Mouse (Mus musculus) cerebellum, postnatal 4 days (tissue): ENCODE data around the gene Tspan4.

Experiments
- DNase-seq, 2 experiments: peaks; one replicate each; pipeline ENCODE4 v3.0.0; 2022; ENCODE audit warnings: low spot score in 2 of 2, mixed read lengths in 1 of 2

The Tspan4 gene

DNA sequence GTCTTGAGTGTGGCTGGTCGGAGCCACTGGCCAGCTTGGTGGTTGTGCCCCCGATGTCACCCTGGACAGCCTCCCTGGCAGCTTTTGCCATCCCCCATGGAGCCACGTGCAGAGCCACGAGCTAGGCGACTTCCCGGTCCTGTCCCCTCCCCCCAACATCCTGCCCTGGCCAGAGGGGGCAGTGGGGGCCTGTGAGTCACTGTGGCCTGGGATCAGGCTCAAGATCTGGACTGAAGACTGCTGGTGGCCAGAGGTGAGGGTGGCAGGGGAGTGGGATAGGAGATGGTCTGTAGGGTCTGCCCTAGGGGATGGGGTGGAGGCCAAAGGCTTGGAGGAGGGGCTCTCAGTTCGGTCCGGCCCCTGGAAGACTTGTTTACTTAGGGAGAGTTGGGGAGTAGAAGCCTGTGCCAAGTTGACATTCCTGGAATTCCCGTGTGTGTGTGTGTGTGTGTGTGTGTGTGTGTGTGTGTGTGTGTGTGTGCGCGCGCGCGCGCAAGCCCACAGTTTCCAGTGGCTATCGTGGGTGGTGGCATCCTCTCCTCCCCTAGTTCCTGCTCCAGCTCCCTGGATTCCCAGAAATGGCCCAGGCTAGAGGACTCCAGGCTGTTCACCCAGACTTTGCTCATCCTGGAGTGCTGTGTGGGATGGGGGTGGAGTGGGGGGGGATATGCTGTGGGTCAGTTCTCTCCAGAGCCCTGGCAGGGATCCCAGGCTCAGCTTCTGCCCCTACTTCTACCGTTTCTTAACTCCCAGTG, 1.4 kb downstream of the Tspan4 start:
- no peak for DNase-seq

- no peak for DNase-seq
Observed at GRCm38 (mm10) chr7:141476981-141477370, 1.9 kb downstream of the Tspan4 start.

- DNase-seq = no peak
Observed at GRCm38 (mm10) chr7:141477578-141478269, 2.7 kb downstream of the Tspan4 start.

- no peak for DNase-seq
Observed at GRCm38 (mm10) chr7:141478270-141478748, 3.3 kb downstream of the Tspan4 start.

DNA sequence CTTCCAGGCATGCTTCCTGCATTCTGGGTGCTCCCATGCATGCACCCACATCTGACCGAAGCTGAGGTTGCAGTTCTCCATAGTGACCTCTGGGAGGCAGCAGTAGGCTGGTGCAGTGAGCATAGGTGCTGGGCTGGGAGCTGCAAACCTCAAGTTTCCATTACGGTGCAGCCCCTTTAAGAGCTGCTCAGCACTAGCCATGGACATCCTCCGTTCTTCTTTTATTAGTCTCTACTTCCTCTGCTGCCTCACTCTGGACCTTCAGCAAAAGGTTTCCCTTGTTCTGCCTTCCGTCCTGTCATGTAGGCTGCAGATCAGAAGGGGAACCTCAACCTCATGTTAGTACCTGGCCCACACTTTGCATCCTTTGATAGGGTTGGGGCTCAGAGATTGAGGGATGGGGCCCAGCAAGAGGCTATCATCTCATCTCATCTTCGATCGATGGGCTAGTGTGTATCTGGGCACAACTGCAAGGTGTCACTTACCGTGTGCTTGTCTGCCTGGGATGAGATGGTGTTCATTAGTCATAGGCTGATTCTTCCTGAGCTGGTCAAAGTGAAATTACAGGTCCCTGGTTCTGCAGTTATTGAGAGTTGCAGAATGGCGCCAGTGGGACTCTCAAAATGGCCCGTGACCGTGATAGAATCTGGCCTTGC, 5.9 kb downstream of the Tspan4 start:
- DNase-seq = peak in 1 of 2 experiments; percentile 74

- DNase-seq = peak in 1 of 2 experiments; percentile 70
Observed at GRCm38 (mm10) chr7:141481498-141482401, 6.7 kb downstream of the Tspan4 start.

GRCm38 (mm10) chr7:141482531-141483024, 7.5 kb downstream of the Tspan4 start:
- DNase-seq = no peak

DNA sequence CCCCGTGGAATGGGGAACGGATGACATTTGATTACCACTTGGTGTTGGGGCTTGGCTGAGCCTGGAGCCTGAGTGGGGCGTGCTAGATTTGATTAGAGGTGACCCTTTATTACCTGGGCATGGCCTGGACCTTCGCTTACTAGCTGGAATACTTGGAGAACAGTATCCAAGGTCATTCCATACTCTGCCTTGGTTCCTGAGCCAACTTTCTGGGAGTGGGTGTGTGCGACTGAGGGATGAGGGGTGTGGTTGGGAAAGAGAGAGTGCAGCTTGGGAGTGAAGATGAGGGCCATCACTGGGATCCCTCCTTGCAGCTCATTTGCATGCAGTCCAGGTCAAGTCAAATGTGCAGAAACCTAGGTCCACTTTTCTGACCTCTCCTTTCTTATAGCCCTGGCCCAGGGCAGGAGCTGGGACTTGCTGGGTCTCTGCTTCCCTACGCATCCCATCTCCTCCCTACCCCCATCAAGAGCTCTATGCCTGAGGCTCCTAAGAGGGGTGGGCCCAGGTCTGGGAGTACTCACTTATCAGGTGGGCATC, 8.1 kb downstream of the Tspan4 start:
- no peak for DNase-seq

GRCm38 (mm10) chr7:141484186-141485120, 9.4 kb downstream of the Tspan4 start:
- DNase-seq = no peak

- no peak for DNase-seq
Observed at GRCm38 (mm10) chr7:141485186-141485585, 10.1 kb downstream of the Tspan4 start.

DNA sequence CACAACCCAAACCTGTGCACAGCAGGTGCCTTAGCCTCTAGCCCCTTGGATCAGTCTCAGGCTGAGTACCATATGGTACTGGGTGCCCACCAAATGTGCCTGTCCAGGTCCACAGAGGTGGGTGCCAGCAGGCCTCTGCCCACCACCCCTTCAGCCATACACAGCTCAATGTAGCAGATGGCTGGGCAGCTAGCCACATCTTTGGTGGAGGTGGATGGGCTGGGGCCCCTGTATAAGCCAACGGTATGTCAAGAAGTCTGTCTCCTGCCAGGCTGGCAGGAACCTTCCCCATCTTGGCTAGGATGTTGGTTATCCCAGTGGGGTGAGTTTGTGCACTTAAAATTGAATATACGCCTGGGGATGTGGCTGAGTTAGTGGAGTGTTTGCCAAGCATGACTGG, 10.6 kb downstream of the Tspan4 start:
- DNase-seq = peak in 1 of 2 experiments; percentile 82

DNA sequence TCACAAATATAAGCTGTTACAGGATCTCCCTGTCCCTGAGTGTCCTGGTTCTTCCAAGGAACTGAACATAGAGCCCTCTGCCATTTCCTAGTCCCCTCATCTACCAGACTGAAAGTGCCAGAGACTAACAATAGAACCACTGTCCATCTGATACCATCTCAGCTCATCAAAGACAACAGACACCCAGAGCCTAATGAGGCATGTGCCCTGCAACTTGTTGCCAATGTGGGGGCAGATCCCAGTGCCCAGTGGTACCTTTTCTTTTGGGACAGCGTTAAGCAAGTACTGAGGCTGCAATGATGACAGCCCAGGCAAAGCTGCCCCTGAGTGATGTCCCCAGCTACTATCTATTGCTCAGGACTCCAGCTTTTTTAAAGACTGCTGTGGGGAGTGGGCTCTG, 11.2 kb downstream of the Tspan4 start:
- no peak for DNase-seq

GRCm38 (mm10) chr7:141487141-141487540, 12.1 kb downstream of the Tspan4 start:
- DNase-seq = no peak

DNA sequence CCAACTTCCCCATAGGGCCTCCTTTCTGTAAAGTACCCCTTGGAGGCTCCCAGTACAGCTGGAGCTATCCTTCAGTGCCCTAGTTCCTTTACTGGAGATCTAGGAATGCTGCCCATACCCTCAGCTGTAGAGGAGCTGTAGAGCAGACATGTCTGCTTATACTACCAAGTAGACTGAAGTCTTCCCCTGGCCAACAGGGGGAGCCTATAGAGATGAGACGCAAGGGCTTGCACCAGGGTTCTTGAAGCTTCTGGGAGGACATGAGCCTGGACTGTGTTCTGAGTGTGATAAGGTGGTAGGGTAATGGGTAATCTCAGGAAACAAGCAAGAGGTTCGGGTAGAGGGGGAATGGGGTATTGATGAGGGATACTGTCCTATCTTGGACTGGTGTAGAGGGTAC, 16.1 kb downstream of the Tspan4 start:
- DNase-seq = no peak

DNA sequence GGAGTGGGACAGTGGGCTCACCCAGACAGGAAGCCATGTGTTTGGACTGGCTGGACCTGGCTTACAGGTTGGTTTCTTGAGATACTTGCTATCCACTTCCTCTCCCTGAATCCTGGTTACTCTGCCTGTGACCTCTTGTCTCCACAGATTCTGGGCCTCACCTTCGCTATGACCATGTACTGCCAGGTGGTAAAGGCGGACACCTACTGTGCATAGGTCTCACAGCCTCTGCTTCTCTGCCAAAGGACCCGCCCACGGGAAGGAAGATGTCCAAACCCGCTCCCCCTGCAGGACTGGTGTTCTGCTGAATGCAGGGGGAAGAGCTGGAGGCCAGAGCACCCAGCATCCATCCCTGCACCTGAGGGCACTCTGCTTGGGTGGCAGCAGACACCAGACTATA, 17.7 kb downstream of the Tspan4 start:
- DNase-seq = no peak

- no peak for DNase-seq
Observed at GRCm38 (mm10) chr7:141493729-141494128, 18.7 kb downstream of the Tspan4 start.

DNA sequence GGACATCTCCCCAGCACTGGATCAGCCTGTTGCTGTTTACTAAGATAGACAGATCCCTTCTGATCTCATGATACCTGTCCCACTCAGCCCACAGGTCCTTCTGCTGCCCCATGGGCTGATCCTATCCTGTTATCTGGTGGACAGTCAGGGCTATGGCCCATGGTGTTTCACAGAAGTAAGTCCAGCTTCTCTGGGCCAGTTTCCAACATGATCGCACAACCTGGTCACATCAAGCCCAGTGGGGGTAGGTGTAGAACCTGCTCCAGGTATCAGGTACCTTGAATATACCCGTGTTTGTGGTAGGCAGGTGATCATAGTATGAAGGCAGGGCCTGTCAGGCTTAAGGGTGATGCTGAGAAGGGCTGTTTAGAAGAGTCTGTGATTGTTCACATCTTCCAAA, 20.3 kb downstream of the Tspan4 start:
- no peak for DNase-seq

DNA sequence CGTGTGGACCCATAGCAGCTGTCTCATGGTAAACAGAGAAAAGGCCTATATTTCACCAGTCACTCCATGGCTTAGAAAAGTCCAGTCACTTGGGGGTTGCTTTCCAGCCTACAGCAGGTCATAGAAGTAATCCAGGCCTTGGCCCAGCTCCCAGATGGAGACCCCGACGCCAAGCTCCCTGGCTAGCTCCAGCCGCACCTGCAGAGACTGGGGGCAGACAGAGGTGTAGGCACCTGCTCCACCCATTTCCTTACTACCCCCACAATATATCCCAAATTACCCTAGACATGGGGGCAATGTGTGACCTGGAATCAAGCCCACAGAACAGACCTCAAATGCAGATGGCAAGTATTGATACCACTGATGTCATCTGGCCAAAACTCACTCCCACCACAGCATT, 20.9 kb downstream of the Tspan4 start:
- no peak for DNase-seq

- no peak for DNase-seq
Observed at GRCm38 (mm10) chr7:141497600-141497999, 22.6 kb downstream of the Tspan4 start.
